Mouse (Mus musculus): Measurements from ENCODE around the gene Smok3a. TPM values are rescaled to one million over a fixed set of nuclear protein-coding genes. Genes with fewer than 3 reads are reported as not detected.

The Smok3a gene
- polyA plus RNA-seq, 1 experiment from 2014 or later = not detected

Other genes with a start within 250 kb of the Smok3a start
- gene Ppp1r35, start 242.4 kb upstream of the Smok3a start, polyA plus RNA-seq (2015; fragmentation: Nextera tagmentation; extraction: Ambion mirVana) = 21.1 and 25.5 TPM in 2 replicates
- 5.3 and 7.6 TPM in 2 replicates for gene Mepce, start 233.6 kb upstream of the Smok3a start, polyA plus RNA-seq (2015; fragmentation: Nextera tagmentation; extraction: Ambion mirVana)
- 7.8 and 11.4 TPM in 2 replicates for gene Zcwpw1, start 233.5 kb upstream of the Smok3a start, polyA plus RNA-seq (2015; fragmentation: Nextera tagmentation; extraction: Ambion mirVana)
- 1.8 and 2.2 TPM in 2 replicates for gene Pilra, start 185.0 kb upstream of the Smok3a start, polyA plus RNA-seq (2015; fragmentation: Nextera tagmentation; extraction: Ambion mirVana)
- 0.58 and 0.61 TPM in 2 replicates for gene Pilrb1, start 163.2 kb upstream of the Smok3a start, polyA plus RNA-seq (2015; fragmentation: Nextera tagmentation; extraction: Ambion mirVana)
- 1.5 and 3.4 TPM in 2 replicates for gene Pilrb2, start 149.4 kb upstream of the Smok3a start, polyA plus RNA-seq (2015; fragmentation: Nextera tagmentation; extraction: Ambion mirVana)
- gene Cyp3a13, start 99.6 kb upstream of the Smok3a start, polyA plus RNA-seq (2015; fragmentation: Nextera tagmentation; extraction: Ambion mirVana) = 0.09 TPM in 1 of 2 replicates, not detected in the other
- gene Gjc3, start 58.2 kb upstream of the Smok3a start, polyA plus RNA-seq (2015; fragmentation: Nextera tagmentation; extraction: Ambion mirVana) = 0.08 TPM in 1 of 2 replicates, not detected in the other
- 0.13 TPM in 1 of 2 replicates, not detected in the other for gene Azgp1, start 39.7 kb upstream of the Smok3a start, polyA plus RNA-seq (2015; fragmentation: Nextera tagmentation; extraction: Ambion mirVana)
- not detected in 2 replicates for gene Smok3b, start 168 bp downstream of the Smok3a start, polyA plus RNA-seq (2015; fragmentation: Nextera tagmentation; extraction: Ambion mirVana)
- not detected in 2 replicates for gene Smok3c, start 31.9 kb downstream of the Smok3a start, polyA plus RNA-seq (2015; fragmentation: Nextera tagmentation; extraction: Ambion mirVana)
- gene Zkscan1, start 63.8 kb downstream of the Smok3a start, polyA plus RNA-seq (2015; fragmentation: Nextera tagmentation; extraction: Ambion mirVana) = 8.4 and 10.2 TPM in 2 replicates
- 31.2 and 45.8 TPM in 2 replicates for gene Zscan21, start 95.6 kb downstream of the Smok3a start, polyA plus RNA-seq (2015; fragmentation: Nextera tagmentation; extraction: Ambion mirVana)
- 10.5 and 14.3 TPM in 2 replicates for gene Zfp113, start 134.5 kb downstream of the Smok3a start, polyA plus RNA-seq (2015; fragmentation: Nextera tagmentation; extraction: Ambion mirVana)
- 231 and 274 TPM in 2 replicates for gene Cops6, start 139.8 kb downstream of the Smok3a start, polyA plus RNA-seq (2015; fragmentation: Nextera tagmentation; extraction: Ambion mirVana)
- gene Ap4m1, start 150.7 kb downstream of the Smok3a start, polyA plus RNA-seq (2015; fragmentation: Nextera tagmentation; extraction: Ambion mirVana) = 10.4 and 13.9 TPM in 2 replicates
- gene Mcm7, start 151.2 kb downstream of the Smok3a start, polyA plus RNA-seq (2015; fragmentation: Nextera tagmentation; extraction: Ambion mirVana) = 91.8 and 123 TPM in 2 replicates
- gene Taf6, start 166.2 kb downstream of the Smok3a start, polyA plus RNA-seq (2015; fragmentation: Nextera tagmentation; extraction: Ambion mirVana) = 54.4 and 61.7 TPM in 2 replicates
- gene Cnpy4, start 166.2 kb downstream of the Smok3a start, polyA plus RNA-seq (2015; fragmentation: Nextera tagmentation; extraction: Ambion mirVana) = 18.8 and 27.3 TPM in 2 replicates
- 5.1 and 6.7 TPM in 2 replicates for gene Mblac1, start 173.1 kb downstream of the Smok3a start, polyA plus RNA-seq (2015; fragmentation: Nextera tagmentation; extraction: Ambion mirVana)
- gene Nxpe5, start 204.6 kb downstream of the Smok3a start, polyA plus RNA-seq (2015; fragmentation: Nextera tagmentation; extraction: Ambion mirVana) = not detected in 2 replicates
- gene Lamtor4, start 234.2 kb downstream of the Smok3a start, polyA plus RNA-seq (2015; fragmentation: Nextera tagmentation; extraction: Ambion mirVana) = 78.6 and 81.2 TPM in 2 replicates
- 2.9 and 4.7 TPM in 2 replicates for gene BC037034, start 242.8 kb downstream of the Smok3a start, polyA plus RNA-seq (2015; fragmentation: Nextera tagmentation; extraction: Ambion mirVana)